Mouse (Mus musculus) adrenal gland, adult 18-20 months (tissue): ENCODE data around the gene Tmem248. TPM values are rescaled to one million over a fixed set of nuclear protein-coding genes. Genes with fewer than 3 reads are reported as not detected.

Source experiments
- DNase-seq, 2 experiments: peaks; one replicate each; pipeline ENCODE4 v3.0.0; 2021 to 2022; ENCODE audit warnings: low spot score in 2 of 2
- total RNA-seq, 2 experiments: library from RNA; stranded (reverse); gene quantifications; 1 replicate in 1 of 2; 2 replicates in 1 of 2; pipeline ENCODE4 v1.2.3; 2021

Tmem248 gene
- total RNA-seq, 2 experiments from 2014 or later, result 57.9 to 75.8 TPM

- DNase-seq, result no peak
Observed at GRCm38 (mm10) chr5:130200233-130201029, 16.4 kb upstream of the Tmem248 start.

GRCm38 (mm10) chr5:130203948-130204347 is 12.9 kb upstream of the Tmem248 start:
- DNase-seq, result no peak

- DNase-seq, result no peak
Observed at GRCm38 (mm10) chr5:130204560-130204959, 12.3 kb upstream of the Tmem248 start.

- no peak for DNase-seq
Observed at GRCm38 (mm10) chr5:130205441-130206023, 11.3 kb upstream of the Tmem248 start.

GRCm38 (mm10) chr5:130207299-130207698 is 9.6 kb upstream of the Tmem248 start:
- DNase-seq, result no peak

GRCm38 (mm10) chr5:130212956-130213355 is 3.9 kb upstream of the Tmem248 start:
- no peak for DNase-seq

- DNase-seq, result no peak
Observed at GRCm38 (mm10) chr5:130217406-130217805, 525 bp downstream of the Tmem248 start.

GRCm38 (mm10) chr5:130218336-130218735 is 1.5 kb downstream of the Tmem248 start:
- no peak for DNase-seq

- DNase-seq, result no peak
Observed at GRCm38 (mm10) chr5:130221316-130221715, 4.4 kb downstream of the Tmem248 start.

- DNase-seq, result no peak
Observed at GRCm38 (mm10) chr5:130221760-130222145, 4.9 kb downstream of the Tmem248 start.

- peak; percentile 99 for DNase-seq
Observed at GRCm38 (mm10) chr5:130222146-130223004, 5.5 kb downstream of the Tmem248 start.

GRCm38 (mm10) chr5:130226790-130227189 is 9.9 kb downstream of the Tmem248 start:
- DNase-seq, result no peak

GRCm38 (mm10) chr5:130228120-130228519 is 11.2 kb downstream of the Tmem248 start:
- no peak for DNase-seq

- no peak for DNase-seq
Observed at GRCm38 (mm10) chr5:130236302-130236701, 19.4 kb downstream of the Tmem248 start.

- no peak for DNase-seq
Observed at GRCm38 (mm10) chr5:130239236-130239635, 22.4 kb downstream of the Tmem248 start.

- no peak for DNase-seq
Observed at GRCm38 (mm10) chr5:130239856-130240255, 23.0 kb downstream of the Tmem248 start.

GRCm38 (mm10) chr5:130241426-130241825 is 24.5 kb downstream of the Tmem248 start:
- no peak for DNase-seq

GRCm38 (mm10) chr5:130247823-130248222 is 30.9 kb downstream of the Tmem248 start:
- no peak for DNase-seq

GRCm38 (mm10) chr5:130254164-130255016 is 37.5 kb downstream of the Tmem248 start:
- DNase-seq, result no peak

GRCm38 (mm10) chr5:130255017-130255720 is 38.3 kb downstream of the Tmem248 start, which contains the start of the genes Sbds and Tyw1:
Gene Sbds (minus strand): TSS chr5:130255530.
Gene Tyw1 (plus strand): TSS chr5:130255619.
- DNase-seq, result peak; percentile 93 to 95
